Mouse (Mus musculus): Measurements from ENCODE around the gene Hpcal1.

- TF ChIP-seq POLR2A (IDR thresholded peaks at IDR 0.05; ENCODE audit: low read depth, low read length) (no peak), CTCF (IDR thresholded peaks at IDR 0.05; ENCODE audit: extremely low read depth, insufficient read length, insufficient replicate concordance, low read depth, low read length) (no peak)
Measured at GRCm38 (mm10) chr12:17741637-17742364, 51.1 kb downstream of the Hpcal1 start.
